Mouse (Mus musculus): ENCODE measurements around the gene Dock6. TPM values are rescaled to one million over a fixed set of nuclear protein-coding genes. Genes with fewer than 3 reads are reported as not detected.
A peak's percentile ranks its signal among the peaks of the same experiment; 100 is the strongest.
"Not testable (repeated sequence)": the region's sequence is repeated elsewhere in the genome, so short reads cannot be mapped to it uniquely, and the experiment has no call there.

Gene Dock6
- 10 to 100 TPM; 18.5 to 22.6 TPM for total RNA-seq (2021)
- long read RNA-seq, experiment 1, partial matches to known transcripts: 0 of 2 reads
- long read RNA-seq, experiment 1, other reads (novel, unspliced or antisense): 2 of 2 reads
- long read RNA-seq, experiment 2, partial matches to known transcripts: 1 of 6 reads
- long read RNA-seq, experiment 2, other reads (novel, unspliced or antisense): 4 of 6 reads

DNA sequence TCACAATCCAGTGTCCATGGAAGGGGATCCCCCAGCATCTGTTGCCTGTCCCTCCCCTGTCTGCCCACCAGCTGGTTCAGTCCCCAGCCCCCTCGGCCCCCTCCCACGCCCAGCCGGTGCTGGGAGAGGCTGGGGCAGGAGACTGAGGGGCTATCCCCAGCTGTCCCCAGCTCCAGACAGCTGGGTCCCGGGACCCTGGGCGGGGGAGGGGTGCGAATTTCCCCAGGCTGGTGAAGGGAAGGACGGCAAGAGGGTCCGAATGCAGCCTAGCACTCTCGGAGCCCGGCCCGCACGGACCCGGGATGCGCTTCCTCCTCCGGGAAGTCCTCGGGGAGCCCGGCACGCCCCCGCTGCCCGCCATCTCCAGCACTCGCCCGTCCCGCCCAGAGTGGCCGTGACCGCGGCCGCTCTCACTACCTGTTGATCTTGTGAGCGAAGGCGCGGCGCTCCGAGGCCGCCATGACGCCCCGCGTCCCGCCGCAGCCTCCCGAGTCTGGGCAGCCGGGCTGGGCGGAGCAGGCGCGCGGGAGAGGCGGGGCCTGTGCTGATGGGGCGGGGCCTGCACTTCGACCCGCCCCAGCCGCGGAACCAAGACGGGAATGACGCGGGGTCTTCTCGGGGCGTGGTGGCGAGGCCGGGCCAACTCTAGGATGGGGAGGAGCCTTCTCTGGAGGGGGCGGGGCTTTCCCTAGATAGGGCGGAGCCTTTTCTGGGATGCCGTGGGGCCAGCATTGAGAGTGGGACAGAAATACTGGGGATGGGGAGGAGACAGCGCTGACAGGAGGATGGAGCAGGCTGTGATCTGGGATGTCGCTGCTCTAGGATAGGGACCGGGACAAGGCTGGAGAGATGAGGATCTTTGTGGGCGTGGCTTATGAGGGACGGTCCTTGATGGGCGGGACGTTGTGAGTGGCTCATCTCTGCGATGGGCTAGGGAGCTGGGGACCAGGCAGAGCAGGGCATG is at the start of gene Dock6:
Gene Dock6, minus strand, starts transcription at position 508 of the 964 bp plus-strand sequence.
- intact Hi-C loops (cut with DNase I): no loop called here
- DNase-seq (ENCODE audit: low spot score in 2 of 2): peak; percentile 71 to 82

DNA sequence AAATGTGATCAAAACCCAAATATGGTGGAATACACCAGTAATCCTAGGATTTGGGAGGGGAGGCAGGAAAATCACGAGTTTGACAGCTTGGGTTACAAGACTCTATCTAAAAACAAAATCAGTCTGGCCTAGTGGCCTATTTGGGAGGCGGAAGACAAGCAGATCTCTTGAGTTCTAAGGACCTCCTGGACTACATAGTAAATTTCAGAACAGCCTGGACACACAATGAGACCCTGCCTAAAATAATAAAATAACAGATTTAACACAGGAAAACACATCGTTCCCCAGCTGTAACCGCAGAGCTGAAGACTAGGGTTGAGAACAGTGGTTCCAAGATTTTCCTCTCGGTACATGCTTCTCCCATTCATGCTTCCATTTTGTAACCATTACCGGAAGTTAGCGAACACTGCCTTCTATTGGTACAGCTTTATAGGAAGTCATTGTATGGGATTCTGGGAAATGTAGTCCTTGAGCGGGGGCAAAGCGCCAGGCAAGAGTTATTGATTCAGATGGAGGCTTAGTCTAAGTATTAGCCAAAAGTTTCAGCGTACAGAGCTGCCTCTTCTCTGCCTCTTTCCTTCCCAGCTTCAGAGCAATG is 48.9 kb upstream of the Dock6 start:
- intact Hi-C loops (cut with DNase I): no loop called here
- peak; percentile 77 to 84 for DNase-seq (ENCODE audit: low spot score in 2 of 2)

DNA sequence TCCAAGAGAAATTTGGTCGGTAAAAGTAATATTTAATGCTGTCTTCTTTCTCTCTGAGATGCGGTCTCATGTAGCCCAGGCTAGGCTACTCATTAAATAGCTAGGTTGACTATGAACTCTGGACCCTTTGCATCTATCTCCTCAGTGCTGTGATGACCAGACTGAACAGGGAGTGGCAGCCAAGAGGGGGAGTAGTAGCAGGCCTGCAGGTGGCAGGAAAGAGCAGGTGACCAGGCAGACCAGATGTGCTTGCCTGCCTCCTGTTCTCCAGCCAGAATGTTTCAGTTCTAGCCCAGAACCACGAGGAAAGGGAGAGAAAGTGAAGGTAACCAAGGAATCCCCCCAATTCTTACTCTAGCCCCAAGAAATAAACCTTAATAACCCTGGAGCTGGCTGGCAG is 36.8 kb upstream of the Dock6 start:
- intact Hi-C loops (cut with DNase I): no loop called here
- no peak for DNase-seq (ENCODE audit: low spot score in 2 of 2)

DNA sequence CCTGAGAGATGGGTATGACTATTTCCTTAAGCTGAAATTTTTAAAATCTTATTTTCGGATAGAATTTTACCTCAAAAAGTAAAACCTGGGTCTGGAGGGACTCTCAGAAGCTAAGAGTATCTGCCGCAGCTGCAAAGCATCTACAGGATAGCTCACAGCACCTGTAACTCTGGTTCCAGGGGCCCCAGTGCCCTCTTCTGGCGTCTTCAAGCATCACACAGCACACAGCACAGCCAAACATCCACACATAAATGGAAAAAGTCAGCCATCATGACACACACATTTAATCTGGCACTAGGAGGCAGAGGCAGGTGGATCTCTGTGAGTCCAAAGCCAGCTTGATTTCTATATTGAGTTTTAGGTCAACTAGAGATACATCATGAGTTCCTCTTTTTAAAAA is 24.2 kb upstream of the Dock6 start:
- intact Hi-C loops (cut with DNase I): loop anchor here (10.0 kb wide), 1 partner anchor 272 kb away; no protein-coding TSS in a partner anchor
- no peak for DNase-seq (ENCODE audit: low spot score in 2 of 2)

DNA sequence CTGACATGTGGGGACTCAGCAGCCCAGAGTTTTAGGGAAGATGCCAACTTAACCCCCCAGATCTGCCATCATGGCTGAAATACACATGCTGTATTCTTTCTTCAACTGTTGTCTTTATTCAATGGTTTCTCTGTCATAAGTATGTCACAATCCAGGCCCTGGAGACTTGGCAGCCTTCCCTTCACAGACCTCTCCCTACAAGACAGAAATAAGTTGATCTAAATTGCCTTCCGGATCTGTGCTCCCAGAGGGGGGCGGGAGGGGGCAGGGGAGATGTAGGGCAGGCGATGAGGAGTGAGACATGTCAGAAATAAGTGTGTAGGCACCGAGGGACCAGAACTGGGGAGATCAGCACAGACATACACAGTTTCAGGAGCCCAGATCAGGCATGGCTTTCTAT is 19.8 kb upstream of the Dock6 start:
- DNase-seq (ENCODE audit: low spot score in 2 of 2): no peak
- intact Hi-C loops (cut with DNase I): loop anchor here (10.0 kb wide), 1 partner anchor 267 kb away; no protein-coding TSS in a partner anchor

DNA sequence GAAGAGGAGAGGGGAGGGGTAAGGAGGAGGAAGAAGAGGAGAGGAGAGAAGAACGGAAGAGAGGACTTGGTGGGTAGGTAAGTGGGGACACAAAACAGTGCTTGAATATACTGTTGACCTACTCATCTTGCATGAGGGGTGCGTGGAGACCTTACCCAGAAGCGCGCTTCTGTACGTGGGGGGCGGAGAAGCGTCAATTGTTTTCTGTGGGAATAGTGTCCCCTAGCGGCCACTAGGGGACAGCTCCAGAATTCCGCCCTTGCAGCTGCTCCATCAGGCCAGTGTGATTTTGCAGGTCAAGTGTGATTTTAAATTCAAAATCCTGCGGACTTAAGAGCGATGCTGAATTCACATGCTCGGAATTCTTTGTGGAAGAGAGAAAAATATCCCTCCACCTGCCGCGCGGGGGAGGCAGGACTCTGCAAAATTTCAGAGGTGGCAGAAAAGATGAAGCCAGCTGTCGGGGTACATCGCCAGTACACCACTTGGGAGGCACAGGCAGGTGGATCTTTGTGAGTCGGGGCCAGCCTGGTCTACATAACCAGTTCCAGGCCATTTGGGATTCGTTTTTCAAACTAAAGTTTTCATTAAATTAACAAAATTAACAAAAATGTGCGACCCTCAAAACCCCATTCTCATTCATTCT is 18.6 kb upstream of the Dock6 start:
- intact Hi-C loops (cut with DNase I): loop anchor here (2.0 to 10.0 kb wide), 2 partner anchors 30 to 266 kb away; no protein-coding TSS in a partner anchor
- DNase-seq (ENCODE audit: low spot score in 2 of 2): peak; percentile 52 to 66

DNA sequence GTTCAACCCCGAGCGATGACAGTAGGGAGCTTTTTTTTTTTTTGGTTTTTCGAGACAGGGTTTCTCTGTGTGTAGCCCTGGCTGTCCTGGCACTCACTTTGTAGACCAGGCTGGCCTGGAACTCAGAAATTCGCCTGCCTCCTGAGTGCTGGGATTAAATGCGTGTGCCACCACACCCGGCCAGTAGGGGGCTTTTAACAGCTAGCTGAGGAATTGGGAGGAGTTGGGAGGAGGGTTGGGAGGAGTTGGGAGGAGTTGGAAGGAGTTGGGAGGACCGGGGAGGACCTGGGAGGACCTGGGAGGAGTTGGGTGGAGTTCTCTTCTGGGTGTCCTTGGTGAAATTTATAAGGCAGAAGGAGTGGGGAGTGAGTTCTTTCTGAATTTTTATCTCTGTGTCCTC is 16.9 kb upstream of the Dock6 start:
- intact Hi-C loops (cut with DNase I): not testable (repeated sequence)
- DNase-seq (ENCODE audit: low spot score in 2 of 2): peak in 1 of 2 experiments; percentile 60

DNA sequence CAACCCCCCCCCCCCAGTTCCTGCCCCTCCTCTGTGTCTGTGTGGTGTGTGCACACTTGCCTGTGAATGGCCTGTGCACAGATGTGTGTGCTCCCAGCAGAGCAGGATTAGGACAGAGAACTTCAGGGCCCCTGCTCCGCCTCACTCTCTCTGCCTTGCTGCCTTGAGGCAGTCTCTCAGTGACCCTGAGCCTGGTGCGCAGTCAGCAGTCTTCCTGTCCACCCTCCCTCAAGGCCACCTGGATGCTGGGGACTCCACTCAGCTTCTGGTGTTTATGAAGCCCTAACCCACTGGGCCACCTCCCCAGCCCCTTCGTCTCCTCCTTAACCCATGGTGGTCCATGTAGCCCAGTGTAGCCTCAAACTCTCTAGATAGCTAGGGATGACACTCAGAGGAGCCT is 15.3 kb upstream of the Dock6 start:
- intact Hi-C loops (cut with DNase I): no loop called here
- DNase-seq (ENCODE audit: low spot score in 2 of 2): no peak

DNA sequence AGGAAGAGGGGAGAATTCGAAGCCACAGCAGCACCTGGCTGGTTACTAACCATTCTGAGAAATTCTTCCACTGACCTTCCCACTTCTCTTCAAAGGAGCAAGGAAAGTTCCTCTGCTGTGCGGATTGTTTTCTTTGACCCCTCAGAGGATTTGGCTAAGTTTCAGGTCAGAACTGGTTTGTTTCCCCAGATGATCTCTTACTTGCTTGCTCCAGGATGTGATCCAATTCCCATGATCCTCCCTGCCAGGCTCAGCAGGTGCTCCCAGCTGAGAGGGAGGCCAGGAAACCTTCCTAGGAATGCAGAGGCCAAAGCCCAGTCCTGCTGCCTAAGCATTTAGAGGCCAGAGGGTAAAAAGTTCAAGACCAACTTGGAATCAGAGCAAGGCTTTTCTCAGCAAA is 14.2 kb upstream of the Dock6 start:
- DNase-seq (ENCODE audit: low spot score in 2 of 2): no peak
- intact Hi-C loops (cut with DNase I): no loop called here

DNA sequence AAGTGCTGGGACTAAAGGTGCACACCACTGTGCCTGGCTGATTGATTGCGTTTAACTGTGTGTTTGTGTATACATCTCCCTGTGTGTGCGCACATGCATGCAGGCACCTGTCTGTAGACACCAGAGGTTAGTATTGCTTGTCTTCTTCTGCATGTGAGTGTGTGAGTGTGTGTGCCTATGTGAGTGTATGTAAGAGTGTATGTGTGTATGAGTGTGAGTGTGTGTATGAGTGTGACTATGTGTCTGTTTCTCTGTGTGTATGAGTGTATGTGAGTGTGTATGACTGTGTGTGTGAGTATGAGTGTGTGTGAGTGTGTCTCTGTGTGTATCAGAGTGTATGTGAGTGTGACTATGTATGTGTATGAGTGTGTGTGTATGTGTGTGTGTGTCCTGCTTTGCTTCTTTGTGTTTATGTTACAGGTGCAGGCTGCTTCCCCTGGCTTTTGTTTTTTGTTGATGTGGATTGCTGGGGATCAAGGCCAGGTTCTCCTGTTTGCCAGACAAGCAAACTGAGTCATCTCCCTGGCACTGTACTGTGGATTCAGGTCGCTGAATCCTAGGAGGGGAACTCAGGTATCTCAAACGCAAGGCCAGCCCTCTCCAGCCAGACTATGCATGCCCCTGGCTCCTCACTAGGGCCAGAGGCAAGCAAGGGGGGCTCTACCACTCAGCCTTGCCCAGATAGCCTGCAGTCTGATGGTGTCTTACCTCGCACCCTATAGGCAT is 13.4 kb upstream of the Dock6 start:
- no peak for DNase-seq (ENCODE audit: low spot score in 2 of 2)
- intact Hi-C loops (cut with DNase I): no loop called here

DNA sequence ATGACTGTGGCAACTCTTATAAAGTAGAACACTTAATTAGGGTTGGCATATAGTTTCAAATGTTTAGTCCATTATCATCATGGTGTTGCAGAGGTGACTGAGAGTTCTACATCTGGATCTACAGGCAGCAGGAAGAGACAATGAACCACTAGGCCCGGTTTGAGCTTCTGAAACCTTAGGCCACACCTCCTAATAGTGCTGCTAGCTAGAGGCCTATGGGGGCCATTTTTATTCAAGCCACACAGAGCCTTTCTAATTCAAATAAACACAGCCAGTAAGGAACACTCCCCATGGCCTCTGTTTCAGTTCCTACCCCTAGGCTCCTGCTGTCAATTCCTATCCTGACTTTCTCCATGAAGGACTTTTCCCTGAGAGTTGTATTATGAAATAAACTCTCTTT is 9.7 kb upstream of the Dock6 start:
- intact Hi-C loops (cut with DNase I): no loop called here

DNA sequence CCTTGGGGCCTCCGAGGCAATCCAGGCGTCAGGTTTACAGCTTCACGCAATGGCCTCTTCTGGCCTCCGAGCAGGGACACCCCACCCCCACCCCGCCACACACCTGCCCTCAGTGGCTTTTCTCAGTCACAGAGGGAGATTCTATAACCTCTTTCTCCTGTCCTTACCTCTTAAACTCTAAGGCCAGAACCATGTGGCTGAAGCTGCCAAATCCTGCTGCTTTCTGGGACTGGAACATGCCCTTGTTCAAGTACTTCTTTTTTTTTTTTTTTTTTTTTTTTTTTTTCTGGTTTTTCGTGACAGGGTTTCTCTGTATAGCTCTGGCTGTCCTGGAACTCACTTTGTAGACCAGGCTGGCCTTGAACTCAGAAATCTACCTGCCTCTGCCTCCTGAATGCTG is 7.9 kb upstream of the Dock6 start:
- intact Hi-C loops (cut with DNase I); DNase-seq (ENCODE audit: low spot score in 2 of 2): not testable (repeated sequence)

More for the DNA sequence above, 9.7 kb upstream of the Dock6 start:
- DNase-seq (ENCODE audit: low spot score in 2 of 2): no peak

DNA sequence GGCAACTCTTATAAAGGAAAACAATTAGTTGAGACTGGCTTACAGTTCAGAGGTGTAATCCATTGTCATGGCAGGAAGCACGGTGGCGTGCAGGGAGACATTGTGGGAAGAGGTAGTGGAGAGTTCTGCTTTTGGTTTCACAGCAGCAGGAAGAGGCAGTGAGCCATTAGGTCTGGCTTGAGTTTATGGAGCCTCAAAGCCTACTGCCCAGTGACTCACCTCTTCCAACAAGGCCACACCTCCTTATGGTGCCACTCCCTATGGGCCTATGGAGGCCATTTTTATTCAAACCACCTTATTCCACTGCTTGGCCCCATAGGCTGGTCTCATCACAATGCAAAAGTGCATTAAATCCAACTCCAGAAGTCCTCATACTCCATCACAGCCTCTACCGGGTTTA is 7.2 kb upstream of the Dock6 start:
- DNase-seq (ENCODE audit: low spot score in 2 of 2): no peak
- intact Hi-C loops (cut with DNase I): no loop called here

DNA sequence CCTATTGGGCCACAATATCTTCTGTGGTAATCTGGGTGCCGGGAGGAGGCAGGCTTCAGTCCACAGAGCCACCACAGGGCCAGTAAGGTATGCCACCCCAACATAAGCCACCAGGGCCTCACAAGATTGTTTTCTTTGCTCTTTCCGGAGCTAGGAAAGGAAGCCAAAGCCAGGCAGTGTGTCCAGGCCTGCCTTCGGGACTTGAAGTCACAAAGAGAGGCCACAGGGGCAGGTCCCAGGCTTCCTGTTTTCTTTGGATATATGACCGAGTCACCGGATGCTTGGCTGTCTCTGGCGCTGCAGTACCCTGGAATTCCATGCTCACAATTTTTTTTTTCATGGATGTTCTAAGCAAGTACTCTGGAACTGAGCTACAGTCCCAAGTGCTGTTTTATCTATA is 5.6 kb upstream of the Dock6 start:
- intact Hi-C loops (cut with DNase I): no loop called here
- DNase-seq (ENCODE audit: low spot score in 2 of 2): no peak

DNA sequence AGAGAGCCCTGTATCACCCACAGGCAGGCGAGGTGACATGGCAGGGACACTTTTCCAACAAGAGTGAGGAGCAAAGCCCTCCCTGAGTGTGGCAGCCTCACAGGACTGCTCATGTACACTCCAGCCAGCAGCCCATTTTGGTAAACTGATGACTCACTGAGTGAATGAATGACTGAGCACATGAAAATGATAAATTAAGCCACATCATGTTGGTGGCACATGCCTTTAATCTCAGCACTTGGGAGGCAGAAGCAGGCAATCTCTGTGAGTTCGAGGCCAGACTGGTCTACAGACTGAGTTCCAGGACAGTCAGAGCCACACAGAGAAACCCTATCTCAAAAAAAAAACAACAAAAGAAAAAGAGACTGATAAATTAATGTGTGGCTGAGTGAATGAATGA is 5.1 kb upstream of the Dock6 start:
- no peak for DNase-seq (ENCODE audit: low spot score in 2 of 2)
- intact Hi-C loops (cut with DNase I): no loop called here

DNA sequence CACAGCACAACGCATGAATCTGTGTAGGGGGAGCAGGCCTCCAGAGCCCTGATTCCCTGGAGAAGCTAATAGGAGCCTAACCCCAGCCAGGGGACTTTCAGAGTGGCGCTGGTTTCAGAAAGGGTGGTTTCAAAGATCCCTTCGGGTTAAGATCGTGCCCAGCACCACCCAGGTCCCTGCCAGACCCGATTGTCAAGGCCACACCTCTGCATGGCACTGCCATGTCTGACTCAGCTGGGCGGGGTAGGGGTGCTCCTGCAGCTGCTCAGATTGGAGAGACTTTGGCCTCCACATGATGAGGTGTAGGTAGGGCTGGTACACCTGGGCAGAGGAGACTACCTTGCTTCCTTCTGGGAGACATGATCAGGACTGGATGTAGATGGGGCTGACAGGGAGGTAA is 2.5 kb upstream of the Dock6 start:
- intact Hi-C loops (cut with DNase I): no loop called here

DNA sequence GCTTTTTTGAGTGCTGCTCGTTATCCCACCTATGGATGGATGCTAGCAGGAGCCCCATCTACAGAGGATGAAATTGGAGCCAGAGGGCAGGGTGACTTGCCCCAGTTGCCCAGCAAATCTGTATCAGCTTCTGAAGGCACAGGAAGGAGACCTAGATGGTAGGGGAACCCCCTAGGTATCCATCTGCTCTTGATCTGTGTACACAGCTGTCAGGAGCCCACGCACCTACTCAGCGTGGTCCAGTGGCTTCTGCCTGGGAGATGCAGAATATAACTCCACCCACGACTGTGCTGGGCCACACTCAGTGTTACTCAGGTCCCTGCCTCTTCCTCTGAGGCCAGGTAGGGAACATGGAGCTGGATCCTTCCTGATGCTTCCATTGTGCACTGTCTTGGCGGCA is 1.5 kb upstream of the Dock6 start:
- intact Hi-C loops (cut with DNase I): no loop called here
- no peak for DNase-seq (ENCODE audit: low spot score in 2 of 2)

More for the DNA sequence above, 2.5 kb upstream of the Dock6 start:
- no peak for DNase-seq (ENCODE audit: low spot score in 2 of 2)

DNA sequence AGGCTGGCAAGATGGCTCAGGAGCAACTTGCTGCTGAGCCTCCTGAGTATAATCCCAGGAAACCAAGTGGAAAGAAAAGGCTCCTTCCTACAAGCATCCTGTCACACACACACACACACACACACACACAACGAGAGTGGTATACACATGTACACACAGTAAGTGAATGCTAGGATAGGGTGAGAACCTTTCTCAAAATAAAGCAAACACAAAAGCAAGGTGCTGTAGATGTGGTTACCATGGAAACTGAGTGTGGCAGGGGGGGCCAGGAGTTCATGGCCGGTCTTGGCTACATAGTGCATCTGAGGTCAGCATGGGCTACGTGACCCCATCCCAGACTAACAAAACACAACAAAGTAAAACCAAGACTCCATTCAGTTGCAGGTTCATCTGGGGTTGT is 1.4 kb downstream of the Dock6 start:
- intact Hi-C loops (cut with DNase I): no loop called here
- no peak for DNase-seq (ENCODE audit: low spot score in 2 of 2)

All from left cerebral cortex, postnatal 14 days (tissue).